ENCODE assay signal across 8 mouse cellular contexts in the genomic region with DNA sequence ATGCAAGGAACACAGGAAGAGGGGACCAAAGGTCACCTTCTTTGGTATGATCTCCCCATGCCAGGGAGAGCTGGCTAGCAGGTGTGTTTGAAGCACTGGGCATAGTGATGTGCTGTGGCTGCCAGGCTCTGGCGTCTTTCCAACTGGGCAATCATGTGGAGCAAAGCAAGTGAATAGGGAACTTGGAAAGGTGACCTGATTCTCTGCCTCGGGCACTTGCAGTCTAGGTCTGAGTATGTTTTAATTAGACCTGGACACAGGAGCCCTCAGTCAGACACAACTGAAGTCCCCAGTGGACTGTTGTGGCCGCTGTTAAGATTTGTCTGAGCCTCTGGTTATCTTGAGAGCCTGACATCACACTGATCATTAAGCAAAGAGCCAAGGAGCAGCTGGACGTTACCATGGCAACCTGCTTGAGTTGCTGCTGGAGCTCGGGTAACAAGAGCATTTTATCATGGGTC.
DNase-seq lines count a peak whose midpoint lies in the region; ATAC-seq and TF ChIP-seq lines count a peak whose summit lies in the region.

No protein-coding gene starts in this region.

- peak; percentile 90 for ATAC-seq in hindbrain, postnatal 0 days

- TF ChIP-seq CTCF in hindbrain, postnatal 0 days (IDR thresholded peaks at IDR 0.05; ENCODE audit: low read depth): no peak
- no peak for TF ChIP-seq CTCF in liver, adult 2 months (IDR thresholded peaks at IDR 0.05; ENCODE audit: low read depth, low read length)
- no peak for TF ChIP-seq CTCF in thymus, adult 2 months (IDR thresholded peaks at IDR 0.05; ENCODE audit: borderline replicate concordance, control insufficient read depth, extremely low read depth, insufficient read depth, low read length, poor library complexity)

- no peaks in the 10 kb centered on the region for H3K36me3 ChIP-seq in hindbrain, postnatal 0 days (ENCODE audit: insufficient read depth, low read length)
- H3K36me3 ChIP-seq in liver, adult 2 months (ENCODE audit: control insufficient read depth, insufficient read depth, low read length): no peaks in the 10 kb centered on the region
- no peaks in the 10 kb centered on the region for H3K36me3 ChIP-seq in thymus, adult 2 months (ENCODE audit: control insufficient read depth, insufficient read depth, low read length)

- no peak overlapping the region for H3K9ac ChIP-seq in hindbrain, postnatal 0 days (replicated peaks; ENCODE audit: low read length)
- H3K9ac ChIP-seq in liver, adult 2 months (ENCODE audit: low read depth, low read length): no peak overlapping the region

- peak overlapping the region; percentile 65 for H3K27ac ChIP-seq in hindbrain, postnatal 0 days
- no peak overlapping the region for H3K27ac ChIP-seq in liver, adult 2 months (replicated peaks; ENCODE audit: insufficient read depth, low read depth, low read length)
- no peak overlapping the region for H3K27ac ChIP-seq in thymus, adult 2 months (ENCODE audit: control insufficient read depth, insufficient read depth, low read length)

- H3K79me2 ChIP-seq in liver, adult 2 months (ENCODE audit: control insufficient read depth, insufficient read depth, low read length): no peaks in the 10 kb centered on the region

- intact Hi-C loops in left cerebral cortex, postnatal 10 days (cut with DNase I): no loop called here
- intact Hi-C loops in left cerebral cortex, postnatal 25 days (cut with DNase I): no loop called here

- peak; percentile 56 to 64 for DNase-seq in left cerebral cortex, postnatal 10 days (ENCODE audit: extremely low spot score in 1 of 2, low spot score in 2 of 2)
- no peak for DNase-seq in left cerebral cortex, postnatal 25 days (ENCODE audit: low spot score in 2 of 2)
- peak; percentile 96 for DNase-seq in embryo, embryonic 10.5 days (ENCODE audit: low spot score)
- peak; percentile 51 for DNase-seq in gastrocnemius, postnatal 25 days
- DNase-seq in hindbrain, postnatal 0 days (ENCODE audit: low spot score): peak; percentile 92
- DNase-seq in liver, adult 2 months (ENCODE audit: extremely low read depth, low read depth, low spot score): peak; percentile 97
- DNase-seq in neural tube, embryonic 10.5 days (ENCODE audit: extremely low spot score, low spot score): peak; percentile 77
- DNase-seq in thymus, adult 2 months: no peak

- no peaks in the 10 kb centered on the region for H3K9me3 ChIP-seq in hindbrain, postnatal 0 days (ENCODE audit: low read length)

- H3K4me1 ChIP-seq in hindbrain, postnatal 0 days (ENCODE audit: insufficient read depth, low read length): peaks cover 12% of the 10 kb centered on the region; the same call in 1 of the 2 replicates
- H3K4me1 ChIP-seq in liver, adult 2 months (ENCODE audit: control insufficient read depth, insufficient read depth, low read length): peaks cover 8% of the 10 kb centered on the region
- no peaks in the 10 kb centered on the region for H3K4me1 ChIP-seq in thymus, adult 2 months (replicated peaks; ENCODE audit: control insufficient read depth, insufficient read depth, low read length)

- no peak overlapping the region for H3K4me3 ChIP-seq in hindbrain, postnatal 0 days (ENCODE audit: low read length)
- no peak overlapping the region for H3K4me3 ChIP-seq in liver, adult 2 months (ENCODE audit: insufficient read depth, low read depth, low read length)
- no peak overlapping the region for H3K4me3 ChIP-seq in thymus, adult 2 months (ENCODE audit: control insufficient read depth, insufficient read depth, low read length)

- peak overlapping the region; percentile 26 for H3K4me2 ChIP-seq in hindbrain, postnatal 0 days (ENCODE audit: low read depth, low read length)

- 6% methylated on average over 5 of the region's 5 CpGs for WGBS in hindbrain, postnatal 0 days
- WGBS in liver, adult 2 months: 22% methylated on average over 5 of the region's 5 CpGs
- 60% methylated on average over 5 of the region's 5 CpGs for WGBS in thymus, adult 2 months

- TF ChIP-seq POLR2A in liver, adult 2 months (IDR thresholded peaks at IDR 0.05; ENCODE audit: extremely low read depth, insufficient read depth, low read length): no peak
- TF ChIP-seq POLR2A in thymus, adult 2 months (IDR thresholded peaks at IDR 0.05; ENCODE audit: control insufficient read depth, extremely low read depth, insufficient read depth, low read length, poor library complexity): no peak

- no peaks in the 10 kb centered on the region for H3K27me3 ChIP-seq in hindbrain, postnatal 0 days (ENCODE audit: insufficient read depth, low read length)
- H3K27me3 ChIP-seq in liver, adult 2 months (ENCODE audit: control insufficient read depth, insufficient read depth, low read length): no peaks in the 10 kb centered on the region
- no peaks in the 10 kb centered on the region for H3K27me3 ChIP-seq in thymus, adult 2 months (ENCODE audit: control insufficient read depth, insufficient read depth, low read length)

Comparison
In these comparisons a context has a peak if more than half of its experiments do, and no peak if none do; other contexts are left out.
1. DNase-seq: peak in left cerebral cortex, postnatal 10 days (2 of 2), embryo, embryonic 10.5 days (single experiment), gastrocnemius, postnatal 25 days (single experiment), hindbrain, postnatal 0 days (single experiment), liver, adult 2 months (single experiment) and neural tube, embryonic 10.5 days (single experiment); none in left cerebral cortex, postnatal 25 days (0 of 2) and thymus, adult 2 months (single experiment).